Mouse (Mus musculus) urinary bladder, postnatal 10 days (tissue): ENCODE measurements around the gene Itgae.

Experiments used
- DNase-seq: peaks from one replicate; pipeline ENCODE4 v3.0.0; 2022; ENCODE audit warnings: low spot score

Gene Itgae

GRCm38 (mm10) chr11:73090283-73090682 lies at the start of gene Itgae:
Gene Itgae (plus strand): TSS chr11:73090583.
- DNase-seq: no peak

GRCm38 (mm10) chr11:73044229-73044755 lies 46.1 kb upstream of the Itgae start:
- no peak for DNase-seq

- DNase-seq: no peak
Measured at GRCm38 (mm10) chr11:73044789-73045188, 45.6 kb upstream of the Itgae start.

- peak; percentile 78 for DNase-seq
Measured at GRCm38 (mm10) chr11:73047542-73047996, 42.8 kb upstream of the Itgae start, which contains the start of gene Ncbp3. Gene Ncbp3 (plus strand): TSS chr11:73047783.

GRCm38 (mm10) chr11:73048030-73048876 lies 42.1 kb upstream of the Itgae start:
- DNase-seq: no peak

GRCm38 (mm10) chr11:73049335-73049734 lies 41.0 kb upstream of the Itgae start:
- DNase-seq: no peak

- DNase-seq: no peak
Measured at GRCm38 (mm10) chr11:73052795-73053194, 37.6 kb upstream of the Itgae start.

- DNase-seq: no peak
Measured at GRCm38 (mm10) chr11:73057701-73058100, 32.7 kb upstream of the Itgae start.

GRCm38 (mm10) chr11:73059630-73060029 lies 30.8 kb upstream of the Itgae start:
- DNase-seq: no peak

- DNase-seq: no peak
Measured at GRCm38 (mm10) chr11:73061413-73061812, 29.0 kb upstream of the Itgae start.

GRCm38 (mm10) chr11:73071839-73072238 lies 18.5 kb upstream of the Itgae start:
- no peak for DNase-seq

- DNase-seq: no peak
Measured at GRCm38 (mm10) chr11:73076295-73076694, 14.1 kb upstream of the Itgae start.

- DNase-seq: no peak
Measured at GRCm38 (mm10) chr11:73076733-73077132, 13.7 kb upstream of the Itgae start.

GRCm38 (mm10) chr11:73077211-73077720 lies 13.1 kb upstream of the Itgae start:
- no peak for DNase-seq

GRCm38 (mm10) chr11:73078615-73079014 lies 11.8 kb upstream of the Itgae start:
- DNase-seq: no peak

GRCm38 (mm10) chr11:73080306-73080705 lies 10.1 kb upstream of the Itgae start:
- DNase-seq: no peak

GRCm38 (mm10) chr11:73084303-73084702 lies 6.1 kb upstream of the Itgae start:
- no peak for DNase-seq

GRCm38 (mm10) chr11:73084804-73085231 lies 5.6 kb upstream of the Itgae start:
- DNase-seq: no peak

GRCm38 (mm10) chr11:73085391-73085790 lies 5.0 kb upstream of the Itgae start:
- DNase-seq: no peak

- no peak for DNase-seq
Measured at GRCm38 (mm10) chr11:73087700-73088480, 2.5 kb upstream of the Itgae start.

GRCm38 (mm10) chr11:73090826-73091225 lies 443 bp downstream of the Itgae start:
- DNase-seq: no peak

GRCm38 (mm10) chr11:73092057-73092456 lies 1.7 kb downstream of the Itgae start:
- DNase-seq: no peak
